Mouse (Mus musculus) brain, embryonic 14.5 days (tissue): ENCODE results near the gene Klk4.

Source experiments
- CTCF ChIP-seq: fragments of 200-500 bp; IDR thresholded peaks from 2 replicates; pipeline ENCODE4 v1.5.1; 2012; ENCODE audit warnings: inconsistent platforms, mild to moderate bottlenecking, moderate library complexity, borderline replicate concordance; ENCODE audit not compliant: insufficient read depth, insufficient read length; ENCODE audit errors: extremely low read depth
- POLR2A ChIP-seq: fragments of 200-500 bp; IDR thresholded peaks from 2 replicates; pipeline ENCODE4 v1.6.1; 2012; ENCODE audit warnings: mild to moderate bottlenecking, inconsistent platforms, borderline replicate concordance; ENCODE audit not compliant: poor library complexity, insufficient read depth, insufficient read length, severe bottlenecking; ENCODE audit errors: extremely low read depth

DNA sequence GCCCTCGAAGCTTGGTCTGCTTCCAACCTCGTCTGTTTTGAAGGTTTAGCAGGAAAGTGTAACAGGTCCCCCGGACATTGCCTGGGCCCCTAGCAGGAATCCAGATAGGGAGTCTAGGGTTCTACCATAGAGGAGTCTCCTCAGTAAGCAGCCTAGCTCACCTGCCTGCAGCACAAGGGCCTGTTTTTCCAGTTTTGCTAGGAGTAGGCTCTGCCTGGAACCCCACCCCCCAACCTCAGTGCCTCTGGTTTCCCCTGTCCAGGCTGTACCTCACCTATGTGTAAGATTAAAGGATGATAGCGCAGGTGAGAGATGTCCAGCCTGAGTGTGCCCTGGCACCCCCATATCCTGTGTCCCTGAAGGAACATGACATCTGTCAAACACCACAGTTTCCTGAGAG is 4.5 kb upstream of the Klk4 start:
- TF ChIP-seq CTCF: no peak
- TF ChIP-seq POLR2A: no peak
